Mouse (Mus musculus): ENCODE measurements at regions not wholly inside any gene's neighbourhood (a gene's known extent, or its start where the extent isn't known, plus 50 kb on each side); places are given as distances from the start of the nearest gene placed in this dataset.

DNA sequence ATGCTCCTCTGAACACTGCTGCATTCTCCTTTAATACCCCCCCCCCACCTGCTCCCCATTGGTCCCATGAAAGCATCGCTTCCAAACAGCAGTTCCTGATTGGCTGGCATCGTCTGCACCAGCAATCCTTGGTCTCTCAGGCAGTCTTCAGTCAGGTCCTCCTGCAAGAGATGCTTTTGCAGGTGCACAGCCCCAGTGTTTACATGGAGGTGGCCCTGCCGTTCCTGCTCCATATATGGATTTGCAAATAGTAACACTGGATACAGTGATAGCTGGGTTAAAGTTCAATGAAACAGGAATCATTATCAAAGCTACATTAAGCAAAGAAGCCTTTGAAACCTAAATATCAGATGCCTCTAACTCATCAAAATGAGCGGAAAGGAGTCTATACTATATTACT, 170.1 kb upstream of the Fat1 start:
- TF ChIP-seq CTCF (IDR thresholded peaks at IDR 0.05; ENCODE audit: borderline replicate concordance, insufficient read depth, low read length) (no peak), POLR2A (IDR thresholded peaks at IDR 0.05; ENCODE audit: low read depth, low read length) (no peak)
